Mouse (Mus musculus): ENCODE measurements at regions not wholly inside any gene's neighbourhood (a gene's known extent, or its start where the extent isn't known, plus 50 kb on each side); places are given as distances from the start of the nearest gene placed in this dataset.
A peak's percentile ranks its signal among the peaks of the same experiment; 100 is the strongest.

GRCm38 (mm10) chr15:62578788-62579187 is 1266.2 kb downstream of the Gsdmc2 start:
- H3K4me2 ChIP-seq (ENCODE audit: low read depth, severe bottlenecking): no peak overlapping the region
- DNase-seq (ENCODE audit: low spot score) (no peak), ATAC-seq (ENCODE audit: insufficient number of reproducible peaks, low FRiP score, low TSS enrichment, low read depth) (no peak)
- H3K36me3 ChIP-seq (ENCODE audit: control insufficient read depth, insufficient read depth, low read length): no peaks in the 10 kb centered on the region
- H3K9me3 ChIP-seq (ENCODE audit: control insufficient read depth, low read length): no peaks in the 10 kb centered on the region
- no peaks in the 10 kb centered on the region for H3K4me1 ChIP-seq (ENCODE audit: control insufficient read depth, insufficient read depth, low read length)
- H3K27ac ChIP-seq (replicated peaks; ENCODE audit: low read depth, low read length): no peak overlapping the region
- no peaks in the 10 kb centered on the region for H3K27me3 ChIP-seq (ENCODE audit: control insufficient read depth, insufficient read depth, low read length)
- no peak overlapping the region for H3K9ac ChIP-seq (ENCODE audit: low read length)
- WGBS: 72% methylated on average over 3 of the region's 3 CpGs
- H3K4me3 ChIP-seq (ENCODE audit: low read depth, low read length): no peak overlapping the region

GRCm38 (mm10) chr15:62575791-62576190 is 1269.2 kb downstream of the Gsdmc2 start:
- 88% methylated on average over 2 of the region's 2 CpGs for WGBS
- no peak overlapping the region for H3K4me3 ChIP-seq (ENCODE audit: low read depth, low read length)
- H3K4me2 ChIP-seq (ENCODE audit: low read depth, severe bottlenecking): no peak overlapping the region
- no peaks in the 10 kb centered on the region for H3K36me3 ChIP-seq (ENCODE audit: control insufficient read depth, insufficient read depth, low read length)
- no peak for DNase-seq (ENCODE audit: low spot score)
- H3K27ac ChIP-seq (replicated peaks; ENCODE audit: low read depth, low read length): no peak overlapping the region
- no peak overlapping the region for H3K9ac ChIP-seq (ENCODE audit: low read length)
- H3K9me3 ChIP-seq (ENCODE audit: control insufficient read depth, low read length): no peaks in the 10 kb centered on the region
- no peak for ATAC-seq (ENCODE audit: insufficient number of reproducible peaks, low FRiP score, low TSS enrichment, low read depth)
- no peaks in the 10 kb centered on the region for H3K4me1 ChIP-seq (ENCODE audit: control insufficient read depth, insufficient read depth, low read length)
- H3K27me3 ChIP-seq (ENCODE audit: control insufficient read depth, insufficient read depth, low read length): no peaks in the 10 kb centered on the region

GRCm38 (mm10) chr15:62571803-62572202 is 1273.2 kb downstream of the Gsdmc2 start:
- Histone ChIP-seq H3K27ac (replicated peaks; ENCODE audit: low read depth, low read length) (no peak overlapping the region), H3K27me3 (ENCODE audit: control insufficient read depth, insufficient read depth, low read length) (no peaks in the 10 kb centered on the region), H3K36me3 (ENCODE audit: control insufficient read depth, insufficient read depth, low read length) (no peaks in the 10 kb centered on the region), H3K4me2 (ENCODE audit: low read depth, severe bottlenecking) (no peak overlapping the region), H3K4me3 (ENCODE audit: low read depth, low read length) (no peak overlapping the region), H3K9ac (ENCODE audit: low read length) (no peak overlapping the region), H3K4me1 (ENCODE audit: control insufficient read depth, insufficient read depth, low read length) (no peaks in the 10 kb centered on the region), H3K9me3 (ENCODE audit: control insufficient read depth, low read length) (no peaks in the 10 kb centered on the region)
- no peak for DNase-seq (ENCODE audit: low spot score)
- ATAC-seq (ENCODE audit: insufficient number of reproducible peaks, low FRiP score, low TSS enrichment, low read depth): no peak
- WGBS: 92% methylated on average over 7 of the region's 7 CpGs

GRCm38 (mm10) chr15:62568788-62569713 is 1275.9 kb downstream of the Gsdmc2 start:
- H3K36me3 ChIP-seq (ENCODE audit: control insufficient read depth, insufficient read depth, low read length): no peaks in the 10 kb centered on the region
- no peaks in the 10 kb centered on the region for H3K9me3 ChIP-seq (ENCODE audit: control insufficient read depth, low read length)
- DNase-seq (ENCODE audit: low spot score) (no peak), ATAC-seq (ENCODE audit: insufficient number of reproducible peaks, low FRiP score, low TSS enrichment, low read depth) (no peak)
- no peak overlapping the region for H3K9ac ChIP-seq (ENCODE audit: low read length)
- no peaks in the 10 kb centered on the region for H3K4me1 ChIP-seq (ENCODE audit: control insufficient read depth, insufficient read depth, low read length)
- H3K27me3 ChIP-seq (ENCODE audit: control insufficient read depth, insufficient read depth, low read length): no peaks in the 10 kb centered on the region
- H3K4me2 ChIP-seq (ENCODE audit: low read depth, severe bottlenecking): no peak overlapping the region
- WGBS: 68% methylated on average over 7 of the region's 7 CpGs
- H3K4me3 ChIP-seq (ENCODE audit: low read depth, low read length): no peak overlapping the region
- no peak overlapping the region for H3K27ac ChIP-seq (replicated peaks; ENCODE audit: low read depth, low read length)

- WGBS: 72% methylated on average over 4 of the region's 4 CpGs
- DNase-seq (ENCODE audit: low spot score): no peak
Observed at GRCm38 (mm10) chr15:62567431-62567830, 1277.5 kb downstream of the Gsdmc2 start.

GRCm38 (mm10) chr15:62566106-62566511 is 1278.9 kb downstream of the Gsdmc2 start:
- ATAC-seq (ENCODE audit: insufficient number of reproducible peaks, low FRiP score, low TSS enrichment, low read depth): no peak
- H3K27me3 ChIP-seq (ENCODE audit: control insufficient read depth, insufficient read depth, low read length): no peaks in the 10 kb centered on the region
- no peaks in the 10 kb centered on the region for H3K9me3 ChIP-seq (ENCODE audit: control insufficient read depth, low read length)
- 18% methylated on average over 7 of the region's 7 CpGs for WGBS
- H3K4me2 ChIP-seq (ENCODE audit: low read depth, severe bottlenecking): no peak overlapping the region
- peak; percentile 26 for DNase-seq (ENCODE audit: low spot score)
- H3K4me3 ChIP-seq (ENCODE audit: low read depth, low read length): no peak overlapping the region
- H3K9ac ChIP-seq (ENCODE audit: low read length): no peak overlapping the region
- H3K27ac ChIP-seq (replicated peaks; ENCODE audit: low read depth, low read length): no peak overlapping the region
- no peaks in the 10 kb centered on the region for H3K36me3 ChIP-seq (ENCODE audit: control insufficient read depth, insufficient read depth, low read length)
- no peaks in the 10 kb centered on the region for H3K4me1 ChIP-seq (ENCODE audit: control insufficient read depth, insufficient read depth, low read length)

More at GRCm38 (mm10) chr15:62567431-62567830, 1277.5 kb downstream of the Gsdmc2 start:
- Histone ChIP-seq H3K9me3 (ENCODE audit: control insufficient read depth, low read length) (no peaks in the 10 kb centered on the region), H3K4me2 (ENCODE audit: low read depth, severe bottlenecking) (no peak overlapping the region), H3K27me3 (ENCODE audit: control insufficient read depth, insufficient read depth, low read length) (no peaks in the 10 kb centered on the region), H3K4me3 (ENCODE audit: low read depth, low read length) (no peak overlapping the region), H3K27ac (replicated peaks; ENCODE audit: low read depth, low read length) (no peak overlapping the region), H3K36me3 (ENCODE audit: control insufficient read depth, insufficient read depth, low read length) (no peaks in the 10 kb centered on the region), H3K4me1 (ENCODE audit: control insufficient read depth, insufficient read depth, low read length) (no peaks in the 10 kb centered on the region), H3K9ac (ENCODE audit: low read length) (no peak overlapping the region)
- no peak for ATAC-seq (ENCODE audit: insufficient number of reproducible peaks, low FRiP score, low TSS enrichment, low read depth)

- H3K36me3 ChIP-seq (ENCODE audit: control insufficient read depth, insufficient read depth, low read length): no peaks in the 10 kb centered on the region
- H3K4me2 ChIP-seq (ENCODE audit: low read depth, severe bottlenecking): no peak overlapping the region
- no peak overlapping the region for H3K4me3 ChIP-seq (ENCODE audit: low read depth, low read length)
- no peaks in the 10 kb centered on the region for H3K4me1 ChIP-seq (ENCODE audit: control insufficient read depth, insufficient read depth, low read length)
- no peaks in the 10 kb centered on the region for H3K9me3 ChIP-seq (ENCODE audit: control insufficient read depth, low read length)
- no peaks in the 10 kb centered on the region for H3K27me3 ChIP-seq (ENCODE audit: control insufficient read depth, insufficient read depth, low read length)
- WGBS: 89% methylated on average over 2 of the region's 2 CpGs
- no peak overlapping the region for H3K27ac ChIP-seq (replicated peaks; ENCODE audit: low read depth, low read length)
- DNase-seq (ENCODE audit: low spot score) (no peak), ATAC-seq (ENCODE audit: insufficient number of reproducible peaks, low FRiP score, low TSS enrichment, low read depth) (no peak)
- no peak overlapping the region for H3K9ac ChIP-seq (ENCODE audit: low read length)
Observed at GRCm38 (mm10) chr15:62533233-62533632, 1311.7 kb downstream of the Gsdmc2 start.

GRCm38 (mm10) chr15:62528975-62529374 is 1316.0 kb downstream of the Gsdmc2 start:
- no peak overlapping the region for H3K9ac ChIP-seq (ENCODE audit: low read length)
- no peak overlapping the region for H3K27ac ChIP-seq (replicated peaks; ENCODE audit: low read depth, low read length)
- H3K4me2 ChIP-seq (ENCODE audit: low read depth, severe bottlenecking): no peak overlapping the region
- H3K27me3 ChIP-seq (ENCODE audit: control insufficient read depth, insufficient read depth, low read length): no peaks in the 10 kb centered on the region
- no peaks in the 10 kb centered on the region for H3K4me1 ChIP-seq (ENCODE audit: control insufficient read depth, insufficient read depth, low read length)
- WGBS: 75% methylated on average over 3 of the region's 3 CpGs
- DNase-seq (ENCODE audit: low spot score): no peak
- no peak for ATAC-seq (ENCODE audit: insufficient number of reproducible peaks, low FRiP score, low TSS enrichment, low read depth)
- no peaks in the 10 kb centered on the region for H3K9me3 ChIP-seq (ENCODE audit: control insufficient read depth, low read length)
- H3K4me3 ChIP-seq (ENCODE audit: low read depth, low read length): no peak overlapping the region
- H3K36me3 ChIP-seq (ENCODE audit: control insufficient read depth, insufficient read depth, low read length): no peaks in the 10 kb centered on the region
